Mouse (Mus musculus) kidney, adult 8-10 months (tissue): ENCODE measurements around the gene Ccdc163.

Source experiments
- DNase-seq, 2 experiments: peaks; one replicate each; pipeline ENCODE4 v3.0.0; 2022

Gene Ccdc163

DNA sequence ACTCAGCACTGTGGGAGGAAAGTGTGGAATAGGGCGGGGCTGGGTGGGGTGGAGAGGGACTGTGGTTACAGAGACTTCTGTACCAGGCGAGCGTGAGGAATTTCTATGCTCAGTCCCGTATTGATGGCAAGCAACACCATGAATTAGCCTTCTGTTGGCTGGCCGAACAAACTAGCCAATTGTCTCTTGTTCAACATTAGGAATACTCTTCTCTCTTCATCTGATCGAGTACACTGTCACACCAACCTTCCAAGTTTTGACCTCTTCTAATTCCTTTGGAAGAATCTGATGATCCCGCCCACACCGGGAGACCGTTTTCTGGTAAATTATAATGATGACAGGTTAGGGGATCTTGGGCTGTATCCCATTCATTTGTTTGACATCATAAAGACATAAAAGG, 643 bp upstream of the Ccdc163 start:
- no peak for DNase-seq

DNA sequence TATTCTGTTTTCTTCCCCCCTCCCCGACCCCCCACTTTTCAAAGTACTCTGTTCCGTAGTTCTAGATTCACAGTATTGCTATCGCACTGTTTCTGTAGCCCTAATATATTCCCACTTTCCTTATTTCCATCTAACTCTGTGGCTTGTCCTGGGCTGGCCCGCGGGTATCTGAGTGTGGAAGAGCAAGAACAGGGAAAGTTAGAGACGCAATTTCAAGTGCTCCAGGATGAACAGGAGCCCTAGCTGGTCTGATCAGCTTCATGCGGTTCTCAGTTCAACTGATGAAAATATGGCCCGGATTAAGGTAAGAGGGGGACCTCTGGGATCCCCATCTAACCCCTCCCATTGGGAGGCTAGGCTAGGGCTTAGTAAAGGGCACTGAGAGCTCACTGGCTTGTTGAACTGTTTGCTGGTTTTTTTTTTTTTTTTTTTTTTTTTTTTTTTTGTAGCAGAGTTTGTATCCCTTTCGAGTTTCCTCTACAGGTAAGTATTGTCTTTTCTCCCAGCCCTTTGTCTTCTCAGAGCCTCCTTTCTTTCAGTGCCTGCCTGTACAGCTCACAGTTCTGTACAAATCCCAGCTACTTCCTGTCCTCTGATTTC, 582 bp downstream of the Ccdc163 start:
- DNase-seq = no peak

DNA sequence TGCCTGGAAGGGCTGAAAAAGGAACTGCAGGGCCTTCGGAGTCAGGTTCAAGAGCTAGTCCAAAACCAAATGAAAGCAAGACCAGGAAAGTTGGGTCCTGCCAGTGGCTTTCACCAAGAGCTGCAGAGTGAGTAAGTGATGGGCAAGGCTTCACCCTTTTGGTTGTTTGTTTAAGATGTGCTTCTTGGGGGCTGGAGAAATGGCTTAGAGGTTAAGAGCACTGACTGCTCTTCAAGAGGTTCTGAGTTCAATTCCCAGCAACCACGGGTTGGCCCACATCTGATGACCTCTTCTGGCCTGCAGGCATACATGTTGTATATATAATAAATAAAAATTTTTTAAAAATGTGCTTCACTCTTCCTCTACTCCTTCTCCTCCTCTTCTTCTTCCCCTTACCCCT, 1.8 kb downstream of the Ccdc163 start:
- DNase-seq = no peak

DNA sequence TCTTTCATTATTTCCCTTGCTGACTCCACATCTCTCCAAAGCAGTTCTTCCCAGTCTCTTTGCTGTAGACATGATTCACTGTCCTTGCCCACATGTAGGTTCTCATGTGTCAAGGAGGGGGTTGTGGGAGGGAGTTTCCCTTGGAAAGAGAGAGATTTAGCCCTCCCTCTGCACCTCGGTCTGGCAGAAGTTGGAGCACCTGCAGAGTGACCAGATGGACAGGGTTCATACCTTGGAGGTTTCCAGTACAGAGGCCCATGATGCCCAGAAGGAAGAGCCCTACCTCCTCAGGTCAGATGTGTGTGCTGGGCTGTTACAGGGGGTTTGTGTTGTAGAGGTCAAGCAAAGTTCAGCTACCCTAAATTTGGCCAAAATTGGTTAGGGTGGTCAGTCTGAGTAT, 4.2 kb downstream of the Ccdc163 start:
- no peak for DNase-seq

DNA sequence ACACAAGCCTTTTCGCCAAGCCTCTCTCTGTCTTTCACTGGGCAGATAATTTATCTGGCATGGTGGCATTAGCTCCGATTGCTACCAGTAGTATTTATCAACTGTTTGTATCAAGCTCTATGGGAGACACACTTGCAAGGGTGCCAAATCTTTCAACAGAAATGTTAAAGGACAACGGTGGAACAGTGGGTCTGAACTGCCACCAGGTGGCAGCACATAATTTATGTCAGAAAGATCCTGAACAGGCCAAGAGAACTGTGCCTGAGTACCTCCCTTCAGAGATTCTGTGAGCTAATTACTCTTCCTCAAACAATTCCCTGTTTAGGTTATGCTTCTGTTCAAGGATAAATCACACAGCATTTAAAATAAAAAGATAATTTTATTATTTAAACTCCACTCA, 11.1 kb downstream of the Ccdc163 start:
- peak; percentile 69 for DNase-seq

DNA sequence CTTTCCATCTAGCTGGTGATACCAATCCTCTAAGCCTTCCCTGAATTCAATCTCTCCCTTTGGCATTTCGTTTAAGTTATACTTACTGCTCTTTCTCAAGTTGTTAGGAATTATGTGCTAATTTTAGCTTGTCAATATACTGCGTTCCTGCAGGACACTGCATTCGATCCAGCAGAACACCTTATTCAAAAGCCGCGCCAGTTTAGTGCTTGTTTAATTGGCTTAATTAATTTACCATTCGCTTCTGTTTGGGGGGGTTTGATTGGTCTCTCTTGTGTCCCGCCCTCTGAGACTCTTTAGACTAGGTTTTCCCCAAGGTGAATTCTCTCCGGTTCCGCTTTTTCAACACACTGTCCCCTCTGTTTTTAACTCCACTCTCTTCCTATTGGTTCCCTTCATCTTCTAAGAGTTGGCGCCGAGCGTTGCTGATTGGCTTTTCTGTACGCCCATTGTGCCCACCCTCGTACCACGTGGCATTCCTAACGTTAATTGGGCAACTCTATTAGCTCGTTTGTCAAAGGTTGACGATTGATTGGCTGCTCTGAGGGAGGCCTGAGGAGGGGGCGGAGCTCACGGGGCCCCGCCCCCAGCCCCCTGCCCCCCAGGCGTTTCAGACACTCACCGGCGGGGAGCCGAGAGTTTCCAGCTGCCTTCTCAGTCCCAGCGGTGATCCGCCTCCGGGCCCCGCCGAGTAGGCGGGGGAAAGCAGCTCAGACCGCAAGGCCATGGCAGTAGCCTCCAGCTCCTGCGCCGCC, 12.2 kb downstream of the Ccdc163 start, which contains the start of gene Tesk2:
TSS of gene Tesk2 (plus strand) at position 606 of the 755 bp plus-strand sequence.
- DNase-seq = peak; percentile 97 to 98

DNA sequence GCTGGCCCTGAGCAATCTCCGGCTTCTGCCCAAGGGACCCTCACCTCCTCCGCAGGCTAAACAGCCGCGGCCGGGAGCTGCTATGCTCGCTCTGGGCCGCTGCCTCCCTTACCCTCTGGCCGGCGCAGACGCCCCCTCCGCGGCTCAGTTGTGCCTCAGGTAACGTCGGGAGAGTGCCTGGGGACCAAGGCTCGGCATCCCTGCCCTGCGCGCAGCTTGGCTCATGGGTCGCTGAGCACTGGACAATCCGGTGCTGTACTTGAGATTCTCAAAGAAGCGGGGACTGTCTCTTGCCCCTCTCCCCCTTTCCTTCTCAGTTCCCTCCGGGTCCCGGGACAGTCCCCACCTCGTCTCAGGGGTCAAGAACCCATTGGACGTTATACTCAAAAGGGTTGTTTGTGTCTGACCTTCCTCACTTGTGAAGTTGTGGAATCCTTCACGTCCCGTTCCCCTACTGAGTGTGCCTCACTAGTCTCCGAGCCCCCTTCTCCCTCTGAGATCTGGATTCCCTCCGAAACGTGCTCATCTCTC, 12.9 kb downstream of the Ccdc163 start:
- DNase-seq = no peak

DNA sequence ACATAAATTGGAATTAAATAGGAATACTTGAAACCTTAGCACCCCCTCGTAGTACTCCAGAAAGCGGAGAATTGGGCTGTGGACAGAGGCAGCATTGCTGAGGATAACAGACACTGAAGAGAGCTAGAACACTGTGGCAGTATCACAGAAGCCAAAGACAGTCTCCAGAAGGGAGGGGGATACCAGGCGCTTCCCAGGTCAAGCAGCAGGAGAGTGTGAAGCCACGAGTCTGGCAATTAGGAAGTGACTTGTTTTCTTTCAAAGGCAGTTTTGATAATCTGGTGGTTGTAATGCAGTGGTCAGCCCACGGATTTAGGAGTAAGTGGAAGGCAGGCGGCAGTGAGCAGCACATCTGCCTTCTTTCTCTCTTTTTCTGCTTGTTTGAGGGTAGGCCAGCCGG, 13.9 kb downstream of the Ccdc163 start:
- no peak for DNase-seq

DNA sequence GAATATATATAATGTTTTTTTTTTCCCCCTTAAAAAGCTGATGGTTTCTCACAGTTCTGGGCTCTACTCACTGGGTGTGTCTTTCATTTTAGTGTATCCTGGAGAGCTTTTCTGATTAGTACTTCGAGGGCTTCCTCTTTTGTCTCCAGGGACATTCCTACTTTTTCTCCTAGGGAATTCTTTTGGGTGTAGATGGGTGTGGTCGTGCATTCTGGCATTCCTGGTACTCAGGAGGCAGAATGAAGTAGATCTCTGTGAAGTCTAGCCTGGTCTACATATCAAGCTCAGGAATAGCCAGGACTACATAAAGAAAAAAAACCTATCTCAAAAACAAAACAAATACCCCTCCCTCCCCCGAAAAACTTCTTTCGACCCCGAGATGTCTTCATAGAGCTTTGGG, 17.1 kb downstream of the Ccdc163 start:
- no peak for DNase-seq

DNA sequence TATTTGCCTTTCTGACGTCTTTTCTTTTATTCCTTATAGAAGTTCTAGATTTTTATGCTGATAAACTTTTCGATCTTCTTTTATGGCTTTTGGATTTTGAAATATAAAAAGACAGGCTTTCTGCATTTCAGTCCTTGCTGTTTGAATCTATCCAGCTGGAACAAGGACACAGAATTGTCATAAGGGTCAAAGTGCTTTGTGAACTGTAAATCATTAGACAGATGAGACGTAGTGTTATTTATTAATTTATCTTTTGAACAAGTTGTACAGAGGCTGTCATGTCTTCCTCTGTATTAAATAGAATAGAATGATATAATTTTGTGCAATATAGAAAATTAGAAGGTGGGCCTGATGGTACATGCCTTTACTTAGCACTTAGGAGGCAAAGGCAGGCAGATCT, 19.1 kb downstream of the Ccdc163 start:
- peak in 1 of 2 experiments; percentile 64 for DNase-seq

DNA sequence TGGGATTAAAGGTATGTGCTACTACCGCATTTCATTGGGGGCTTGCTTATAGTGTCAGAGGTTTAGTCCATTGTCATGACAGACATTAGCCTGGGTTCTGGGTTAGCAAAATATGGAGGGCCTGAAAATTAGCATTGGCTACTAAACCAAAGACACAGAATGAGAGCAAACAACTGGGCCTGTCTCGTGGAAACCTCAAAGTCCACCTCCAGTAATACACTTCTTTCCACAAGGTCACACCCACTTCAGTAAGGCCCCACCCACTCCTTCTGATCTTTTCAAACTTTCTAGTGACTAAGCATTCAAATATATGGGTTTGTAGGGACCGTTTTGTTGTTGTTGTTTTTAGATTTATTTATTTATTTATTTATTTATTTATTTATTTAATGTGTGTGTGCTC, 21.2 kb downstream of the Ccdc163 start:
- no peak for DNase-seq

DNA sequence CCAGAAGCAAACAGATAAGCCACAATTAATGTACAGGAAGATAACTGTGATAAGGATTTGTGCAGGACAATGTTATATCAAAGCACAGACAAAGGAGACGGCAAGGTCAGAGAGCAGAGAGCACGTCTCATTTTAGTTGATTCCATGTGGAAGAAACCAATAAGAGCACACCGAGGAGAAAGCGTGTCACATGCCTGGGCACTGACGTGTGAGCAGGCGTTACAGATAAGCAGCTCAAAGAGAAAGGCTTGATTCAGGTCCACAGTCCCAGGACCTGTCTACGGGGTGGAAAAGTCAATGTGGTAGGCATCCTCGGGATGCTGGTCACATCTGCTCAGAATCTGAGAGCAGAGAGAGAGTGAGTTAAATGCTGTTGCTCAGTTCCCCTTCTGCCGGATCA, 22.8 kb downstream of the Ccdc163 start:
- no peak for DNase-seq

DNA sequence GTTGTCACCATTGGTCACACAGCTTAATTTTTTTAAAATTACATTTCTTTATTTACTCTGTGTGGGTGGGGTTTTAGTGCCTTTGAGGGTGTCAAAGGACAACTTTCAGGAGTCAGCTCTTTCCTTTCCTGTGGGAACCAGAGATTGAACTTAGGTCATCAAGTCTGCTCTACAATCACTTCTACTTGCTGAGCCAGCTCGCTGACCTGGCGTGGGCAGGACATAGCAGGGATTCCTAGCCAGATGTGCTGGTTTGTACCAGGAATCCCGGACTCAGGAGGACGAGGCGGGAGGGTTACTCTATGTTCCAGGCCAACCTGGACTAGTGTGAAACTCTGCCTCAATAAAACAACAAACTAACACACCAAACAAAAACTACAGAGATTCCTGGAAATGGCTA, 24.0 kb downstream of the Ccdc163 start:
- DNase-seq = peak; percentile 52 to 59

DNA sequence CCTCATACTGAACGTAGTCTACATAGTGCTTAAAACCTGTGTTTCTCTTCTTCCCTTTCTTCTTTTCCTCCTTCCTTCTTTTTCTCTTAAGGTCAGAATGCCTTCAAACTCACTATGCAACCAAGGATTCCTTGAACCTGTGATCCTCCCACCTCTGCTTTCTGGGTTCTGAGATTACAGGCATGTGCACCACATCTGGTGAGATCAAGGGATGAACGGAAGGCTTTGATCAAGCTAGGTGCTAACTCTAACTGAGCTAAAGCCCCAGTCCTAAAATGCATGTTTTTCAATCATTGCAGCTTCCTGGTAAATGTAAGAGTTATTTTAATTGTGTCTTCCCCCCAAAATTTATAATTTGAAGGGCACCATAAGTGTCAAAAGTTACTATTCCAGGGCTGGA, 26.7 kb downstream of the Ccdc163 start:
- DNase-seq = no peak

DNA sequence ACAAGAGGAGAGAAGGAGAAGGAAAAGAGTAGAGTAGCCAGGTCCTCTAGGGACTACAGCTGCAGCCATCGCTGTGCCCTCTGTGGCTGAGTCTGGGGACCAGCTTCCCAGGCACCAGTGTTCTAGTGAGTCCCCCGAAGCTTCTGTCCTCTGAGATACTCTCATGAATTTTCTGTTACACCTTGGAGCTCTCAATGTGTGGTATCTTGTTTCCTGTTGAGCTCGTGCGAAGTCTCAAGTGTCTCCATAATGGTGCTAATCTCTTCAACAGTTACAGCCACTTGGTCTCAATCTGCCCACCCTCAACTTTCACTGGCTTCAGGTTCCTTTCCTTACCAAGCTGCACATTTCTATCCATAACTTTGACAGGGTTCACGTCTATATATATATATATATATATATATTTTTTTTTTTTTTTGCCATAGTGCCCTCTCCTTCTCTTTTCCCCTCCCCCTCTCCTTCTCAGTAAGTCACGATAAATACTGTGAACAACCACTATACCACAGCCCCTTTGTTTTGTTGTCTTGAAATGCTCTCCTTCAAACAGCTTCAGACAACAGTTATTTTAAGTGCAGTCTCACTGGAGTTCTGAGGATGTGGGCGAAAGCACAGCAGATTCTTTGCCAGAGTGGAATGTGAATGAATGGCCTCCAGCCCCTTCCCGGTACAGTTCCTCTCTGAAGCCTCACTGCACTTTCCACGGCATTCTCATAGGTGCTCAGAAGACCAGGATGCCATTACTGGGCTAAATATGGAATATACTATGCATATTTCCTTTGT, 30.9 kb downstream of the Ccdc163 start:
- DNase-seq = no peak

DNA sequence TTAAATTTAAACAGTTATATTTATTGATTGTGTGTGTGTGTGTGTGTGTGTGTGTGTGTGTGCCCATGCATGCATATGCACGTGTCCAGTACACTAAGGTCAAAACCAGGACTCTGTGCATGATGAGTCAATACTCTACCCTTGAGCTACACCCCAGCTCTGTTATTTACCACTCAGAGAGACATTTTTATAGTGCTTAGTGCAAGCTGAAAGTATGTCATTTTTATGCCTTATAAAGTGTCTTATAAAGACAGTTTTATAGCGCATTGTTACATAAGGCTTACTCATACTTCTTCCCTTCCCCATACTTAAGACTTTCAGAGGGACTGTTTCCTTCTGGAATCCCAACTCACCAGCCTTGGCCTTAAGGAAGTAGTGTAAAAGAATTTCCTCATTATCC, 41.4 kb downstream of the Ccdc163 start:
- DNase-seq = no peak

DNA sequence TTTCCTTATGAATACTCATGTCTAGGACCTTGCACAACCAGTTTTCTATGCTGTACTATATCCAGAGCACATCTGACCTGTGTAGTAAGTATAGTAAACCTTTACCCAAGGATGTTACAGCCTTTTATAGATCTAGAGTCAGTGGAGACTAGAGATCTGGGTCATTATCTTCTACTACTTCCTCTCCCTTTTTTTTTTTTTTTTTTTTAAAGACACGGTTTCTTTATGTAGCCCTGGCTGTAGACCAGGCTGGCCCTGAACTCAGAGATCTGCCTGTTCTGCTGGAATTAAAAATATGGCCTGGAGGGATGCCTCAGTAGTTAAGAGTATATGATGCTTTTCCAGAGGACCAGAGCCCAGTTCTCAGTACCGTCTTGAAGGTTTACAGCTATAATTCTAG, 53.6 kb downstream of the Ccdc163 start:
- no peak for DNase-seq

DNA sequence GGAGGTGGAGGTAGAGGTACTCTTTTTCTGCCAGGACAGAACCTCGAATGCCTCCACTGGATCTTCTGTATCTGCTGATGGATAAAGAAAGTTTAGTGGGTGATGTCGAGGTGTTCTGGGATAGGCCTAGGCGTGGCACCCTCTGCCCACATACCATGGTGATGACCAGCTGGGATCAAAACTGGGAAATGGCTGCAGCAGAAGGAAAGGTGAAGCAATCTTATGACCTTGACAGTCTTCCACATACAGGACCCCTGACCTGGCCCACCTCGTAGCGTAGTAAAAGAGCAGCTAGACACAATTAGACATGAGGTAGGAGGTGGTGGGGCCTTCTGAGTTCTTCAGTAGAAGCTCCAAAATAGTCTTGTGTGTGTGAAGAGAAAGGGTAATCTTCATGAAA, 55.7 kb downstream of the Ccdc163 start:
- no peak for DNase-seq

DNA sequence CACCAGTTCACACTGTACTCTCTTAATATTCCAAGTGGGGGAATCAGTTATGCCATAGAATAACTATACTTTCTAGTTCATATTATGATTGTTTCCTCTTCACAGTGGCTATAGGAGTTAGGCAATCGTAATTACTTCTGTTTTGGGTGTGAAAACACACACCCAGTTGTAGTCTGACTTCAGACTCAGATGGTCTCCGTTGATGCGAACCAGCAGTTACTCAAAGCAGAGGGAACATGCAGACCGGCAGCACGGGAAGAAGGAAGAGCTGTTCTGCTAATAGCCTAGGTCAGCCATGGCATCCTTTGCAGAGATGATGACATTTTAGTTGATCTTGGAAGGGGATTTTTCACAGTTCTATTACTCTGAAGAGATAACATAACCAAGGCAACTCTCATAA, 60.2 kb downstream of the Ccdc163 start:
- DNase-seq = no peak

DNA sequence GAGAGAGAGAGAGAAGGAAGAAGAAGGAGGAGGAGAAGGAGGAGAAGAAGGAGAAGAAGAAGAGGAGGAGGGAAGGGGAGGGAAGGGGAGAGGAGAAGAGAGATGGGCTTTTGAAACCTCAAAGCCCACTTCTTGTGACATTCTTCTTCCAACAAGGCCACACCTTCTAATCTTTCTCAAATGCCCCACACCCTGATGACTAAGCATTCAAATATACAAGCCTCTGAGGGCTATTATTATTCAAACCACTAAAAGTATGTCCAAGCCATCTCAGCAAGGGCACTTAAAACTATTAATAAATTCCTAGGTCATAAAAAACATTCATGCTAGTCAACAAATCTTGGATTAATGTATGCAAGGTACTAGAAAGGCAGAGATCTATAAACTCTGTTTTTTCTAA, 60.8 kb downstream of the Ccdc163 start:
- DNase-seq = no peak

DNA sequence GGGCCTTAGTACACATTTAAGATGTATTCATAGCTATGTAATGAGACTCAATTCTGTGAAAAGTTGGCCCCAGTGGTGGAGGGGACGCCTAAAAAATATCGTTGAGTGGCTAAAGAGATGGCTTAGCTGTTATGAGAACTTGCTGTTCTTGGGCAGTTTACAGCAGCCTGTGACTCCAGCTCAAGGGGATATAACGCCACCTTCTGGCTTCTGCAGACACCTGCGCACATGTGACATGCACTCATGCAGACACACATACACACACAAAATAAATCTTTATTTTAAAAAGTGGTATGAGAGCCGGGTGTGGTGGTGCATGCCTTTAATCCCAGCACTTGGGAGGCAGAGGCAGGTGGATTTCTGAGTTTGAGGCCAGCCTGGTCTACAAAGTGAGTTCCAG, 68.1 kb downstream of the Ccdc163 start:
- no peak for DNase-seq

DNA sequence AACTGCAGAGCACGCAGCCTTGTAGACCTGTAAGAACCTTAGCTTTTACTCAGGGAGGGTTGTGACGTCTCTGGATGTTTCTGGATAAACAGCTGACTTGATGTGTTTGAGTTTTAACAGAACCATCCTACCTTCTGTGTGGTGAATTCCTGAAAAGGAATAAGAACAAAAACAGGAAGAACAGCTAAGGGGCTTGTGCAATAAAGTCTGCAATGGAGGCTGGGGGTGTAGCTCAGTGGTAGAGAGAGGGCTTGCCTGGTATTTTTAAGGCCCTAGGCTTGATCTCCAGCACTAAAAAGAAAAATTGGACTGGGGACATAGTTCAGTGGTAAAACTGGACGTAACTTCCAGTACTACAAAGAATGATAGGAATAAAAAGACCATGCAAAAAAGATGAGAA, 68.8 kb downstream of the Ccdc163 start:
- DNase-seq = no peak

DNA sequence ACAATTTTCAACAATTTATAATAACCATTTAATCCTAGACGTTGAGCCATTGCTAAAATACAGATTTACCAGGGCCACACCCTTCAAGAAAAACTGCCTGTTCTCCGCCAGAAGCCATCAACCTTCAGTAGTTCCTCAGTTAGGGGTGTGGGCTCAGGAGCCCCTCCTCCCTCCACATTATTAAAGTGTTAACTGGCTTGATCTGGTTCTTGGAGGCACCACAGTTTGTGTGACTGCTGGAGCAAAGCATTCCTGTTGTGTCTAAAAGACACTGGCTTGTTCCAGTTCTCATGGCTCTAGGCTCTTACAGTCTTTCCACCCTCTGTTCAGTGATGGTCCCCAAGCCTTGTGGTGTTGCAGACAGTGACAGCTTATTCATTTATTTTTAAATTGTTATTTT, 72.2 kb downstream of the Ccdc163 start:
- no peak for DNase-seq

DNA sequence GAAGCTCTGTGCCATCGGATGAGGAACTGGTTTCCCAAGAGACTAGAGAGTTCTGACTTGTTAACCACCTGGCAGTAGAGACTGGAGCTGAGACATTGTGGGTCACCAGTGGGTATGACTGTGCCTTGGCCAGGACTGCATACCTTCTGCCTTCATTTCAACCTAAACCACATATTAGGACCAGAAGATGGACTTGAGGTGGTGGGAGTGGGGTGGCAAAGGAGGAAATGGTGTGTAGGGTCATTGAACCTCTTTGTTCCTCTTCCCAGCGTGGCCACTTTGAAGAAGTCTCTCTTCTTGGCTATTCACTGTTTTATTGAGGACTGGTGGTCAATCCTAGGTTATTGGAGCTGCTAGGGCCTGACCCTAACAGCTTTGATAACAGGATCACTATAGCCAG, 73.1 kb downstream of the Ccdc163 start:
- DNase-seq = no peak
